ENCODE assay signal across 9 mouse cellular contexts in the genomic region with DNA sequence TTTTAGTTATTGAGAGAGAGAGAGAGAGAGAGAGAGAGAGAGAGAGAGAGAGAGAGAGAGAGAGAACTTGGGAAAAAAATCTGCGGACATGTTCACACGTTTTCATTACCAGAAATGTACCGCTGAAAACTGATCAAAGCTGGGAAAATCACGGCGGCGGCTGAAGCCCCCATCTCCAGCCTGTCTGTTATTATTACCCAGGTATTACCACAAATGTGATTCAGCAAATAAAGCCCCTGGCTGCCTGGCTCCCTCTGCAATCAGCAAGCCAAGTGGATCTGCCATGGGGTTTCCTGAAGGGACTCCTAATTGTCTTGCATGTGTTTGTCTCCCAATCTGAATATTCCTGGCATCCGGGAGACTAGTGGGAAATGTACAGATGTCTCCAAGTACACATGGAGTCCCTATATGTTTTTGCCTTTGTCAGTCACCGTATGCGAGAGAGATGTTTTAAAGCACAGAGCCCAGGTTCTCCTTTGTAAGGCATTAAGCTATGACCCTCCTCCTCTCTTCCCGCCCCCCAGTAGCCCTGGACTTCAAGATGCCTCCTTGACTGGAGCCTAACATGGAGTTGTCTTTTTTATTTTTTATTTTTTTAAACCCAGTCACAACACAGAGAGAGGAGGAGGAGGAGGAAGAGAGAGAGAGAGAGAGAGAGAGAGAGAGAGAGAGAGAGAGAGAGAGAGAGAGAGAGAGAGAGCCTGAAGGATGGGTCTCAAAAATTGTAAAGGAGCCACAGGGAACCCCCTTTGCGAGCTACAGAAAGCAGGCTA. TPM values are rescaled to one million over a fixed set of nuclear protein-coding genes. Genes with fewer than 3 reads are reported as not detected.
DNase-seq lines count a peak whose midpoint lies in the region; ATAC-seq and TF ChIP-seq lines count a peak whose summit lies in the region.
"Had no signal": no experiment of that assay in that cellular context is flagged by ENCODE, and none has a peak within 500 bp of the region (broad histone marks: within the 10 kb centered on the region; RNA-seq: fewer than 3 reads in every experiment).

TSS of gene Zfhx3 (plus strand) at position 723 of the 773 bp plus-strand sequence.

- DNase-seq in heart, adult 2 months = no peak
- DNase-seq in hindbrain, embryonic 14.5 days (ENCODE audit: low spot score) = no peak
- DNase-seq in lung, postnatal 14 days = no peak
- no peak for DNase-seq in left cerebral cortex, adult 8-10 months (ENCODE audit: low spot score in 2 of 2)
- DNase-seq in right cerebral cortex, postnatal 10 days (ENCODE audit: low spot score in 2 of 2) = no peak
- DNase-seq: cerebellum, adult 9-11 months had no signal

- H3K9ac ChIP-seq in heart, embryonic 16.5 days (ENCODE audit: low read length) = no peak within 1 kb of the TSS
- H3K9ac ChIP-seq in heart, adult 2 months (ENCODE audit: low read depth, low read length) = no peak within 1 kb of the TSS
- peak within 1 kb of the TSS; percentile 60 for H3K9ac ChIP-seq in embryonic facial prominence, embryonic 13.5 days
- peak within 1 kb of the TSS; percentile 51 for H3K9ac ChIP-seq in hindbrain, embryonic 14.5 days
- H3K9ac ChIP-seq in neural tube, embryonic 12.5 days = 0 out of 2 replicates have a peak within 1 kb of the TSS, but pooled peaks have one; percentile 38

- peaks cover 26% of the 10 kb centered on the region for H3K27me3 ChIP-seq in heart, embryonic 16.5 days (ENCODE audit: control insufficient read depth, insufficient read depth, low read length)
- H3K27me3 ChIP-seq in heart, adult 2 months (ENCODE audit: control insufficient read depth, insufficient read depth, low read length) = peaks cover 6% of the 10 kb centered on the region; the same call in 1 of the 2 replicates
- peaks cover 15% of the 10 kb centered on the region for H3K27me3 ChIP-seq in embryonic facial prominence, embryonic 13.5 days
- H3K27me3 ChIP-seq in hindbrain, embryonic 14.5 days (ENCODE audit: control insufficient read depth, insufficient read depth, low read length) = 0 out of 2 replicates have a peak, but pooled peaks cover 2% of the 10 kb centered on the region
- H3K27me3 ChIP-seq in neural tube, embryonic 12.5 days (replicated peaks) = peaks cover 10% of the 10 kb centered on the region

- no peak for TF ChIP-seq CTCF in heart, adult 2 months (IDR thresholded peaks at IDR 0.05)

- TF ChIP-seq EP300 in heart, adult 2 months (IDR thresholded peaks at IDR 0.05; ENCODE audit: insufficient read depth, low read depth, low read length) = no peak

- no peak for ATAC-seq in heart, embryonic 16.5 days (replicated peaks; ENCODE audit: extremely low read depth, insufficient read depth, low FRiP score)
- no peak for ATAC-seq in embryonic facial prominence, embryonic 13.5 days (ENCODE audit: insufficient number of reproducible peaks, insufficient read depth, low FRiP score, low TSS enrichment, low read depth)
- ATAC-seq in hindbrain, embryonic 14.5 days (ENCODE audit: low FRiP score) = no peak
- no peak for ATAC-seq in neural tube, embryonic 12.5 days (ENCODE audit: low FRiP score, low read depth)

- no peak within 1 kb of the TSS for H3K27ac ChIP-seq in heart, embryonic 16.5 days (ENCODE audit: low read length)
- H3K27ac ChIP-seq in heart, adult 2 months = no peak within 1 kb of the TSS
- H3K27ac ChIP-seq in embryonic facial prominence, embryonic 13.5 days = peak within 1 kb of the TSS; percentile 62
- peak within 1 kb of the TSS; percentile 89 for H3K27ac ChIP-seq in hindbrain, embryonic 14.5 days
- peak within 1 kb of the TSS; percentile 39; the same call in 1 of the 2 replicates for H3K27ac ChIP-seq in neural tube, embryonic 12.5 days

- H3K4me2 ChIP-seq in heart, embryonic 16.5 days (ENCODE audit: low read depth, low read length) = peak within 1 kb of the TSS; percentile 51
- H3K4me2 ChIP-seq in embryonic facial prominence, embryonic 13.5 days = peak within 1 kb of the TSS; percentile 61
- peak within 1 kb of the TSS; percentile 51 for H3K4me2 ChIP-seq in hindbrain, embryonic 14.5 days (replicated peaks)
- peak within 1 kb of the TSS; percentile 62 for H3K4me2 ChIP-seq in neural tube, embryonic 12.5 days (replicated peaks)

- peaks cover 3% of the 10 kb centered on the region; the same call in 1 of the 2 replicates for H3K9me3 ChIP-seq in heart, embryonic 16.5 days (replicated peaks; ENCODE audit: control insufficient read depth, low read length)
- no peaks in the 10 kb centered on the region for H3K9me3 ChIP-seq in embryonic facial prominence, embryonic 13.5 days
- no peaks in the 10 kb centered on the region for H3K9me3 ChIP-seq in hindbrain, embryonic 14.5 days (ENCODE audit: control insufficient read depth, low read length)
- H3K9me3 ChIP-seq in neural tube, embryonic 12.5 days = no peaks in the 10 kb centered on the region

- H3K79me2 ChIP-seq in heart, adult 2 months (replicated peaks; ENCODE audit: control insufficient read depth, insufficient read depth, low read length) = no peaks in the 10 kb centered on the region

- intact Hi-C loops in heart, adult 2 months (cut with DNase I) = no loop called here

- H3K4me3 ChIP-seq in heart, embryonic 16.5 days (ENCODE audit: low read length) = peak within 1 kb of the TSS; percentile 29; the same call in 1 of the 2 replicates
- H3K4me3 ChIP-seq in heart, adult 2 months = no peak within 1 kb of the TSS
- peak within 1 kb of the TSS; percentile 32 for H3K4me3 ChIP-seq in embryonic facial prominence, embryonic 13.5 days
- H3K4me3 ChIP-seq in hindbrain, embryonic 14.5 days (replicated peaks; ENCODE audit: low read length) = peak within 1 kb of the TSS; percentile 19
- H3K4me3 ChIP-seq in neural tube, embryonic 12.5 days = peak within 1 kb of the TSS; percentile 21

- TF ChIP-seq POLR2A in heart, adult 2 months (IDR thresholded peaks at IDR 0.05; ENCODE audit: insufficient read depth, low read depth, low read length) = no peak

- 18% methylated on average over 11 of the region's 11 CpGs for WGBS in heart, embryonic 16.5 days
- WGBS in heart, adult 2 months = 21% methylated on average over 11 of the region's 11 CpGs
- WGBS in embryonic facial prominence, embryonic 13.5 days = 10% methylated on average over 11 of the region's 11 CpGs
- 14% methylated on average over 11 of the region's 11 CpGs for WGBS in hindbrain, embryonic 14.5 days
- 21% methylated on average over 11 of the region's 11 CpGs for WGBS in neural tube, embryonic 12.5 days

- peaks cover 6% of the 10 kb centered on the region for H3K4me1 ChIP-seq in heart, embryonic 16.5 days (ENCODE audit: control insufficient read depth, insufficient read depth, low read length)
- no peaks in the 10 kb centered on the region for H3K4me1 ChIP-seq in heart, adult 2 months (ENCODE audit: control insufficient read depth, insufficient read depth, low read length)
- H3K4me1 ChIP-seq in embryonic facial prominence, embryonic 13.5 days = peaks cover 34% of the 10 kb centered on the region
- peaks cover 46% of the 10 kb centered on the region for H3K4me1 ChIP-seq in hindbrain, embryonic 14.5 days (replicated peaks; ENCODE audit: control insufficient read depth, insufficient read depth, low read length)
- peaks cover 19% of the 10 kb centered on the region for H3K4me1 ChIP-seq in neural tube, embryonic 12.5 days

- H3K36me3 ChIP-seq in heart, embryonic 16.5 days (ENCODE audit: control insufficient read depth, insufficient read depth) = no peaks in the 10 kb centered on the region
- H3K36me3 ChIP-seq in heart, adult 2 months (ENCODE audit: control insufficient read depth, insufficient read depth, low read length) = no peaks in the 10 kb centered on the region
- no peaks in the 10 kb centered on the region for H3K36me3 ChIP-seq in embryonic facial prominence, embryonic 13.5 days
- H3K36me3 ChIP-seq in hindbrain, embryonic 14.5 days (replicated peaks; ENCODE audit: control insufficient read depth, insufficient read depth) = no peaks in the 10 kb centered on the region
- H3K36me3 ChIP-seq in neural tube, embryonic 12.5 days = no peaks in the 10 kb centered on the region

RNA-seq across cellular contexts. Expression of gene Zfhx3, which starts in this region (rescaled TPM):
- 3.3 and 3.7 TPM in 2 replicates for polyA plus RNA-seq in heart, embryonic 16.5 days (2015; fragmentation: Nextera tagmentation; extraction: Ambion mirVana)
- total RNA-seq in heart, adult 2 months (2021) = 1 to 10 TPM; 6.9 to 8.3 TPM
- 1.8 TPM in 2 replicates for polyA plus RNA-seq in heart, adult 2 months (2012; rRNA removed)
- 29.9 and 31.2 TPM in 2 replicates for polyA plus RNA-seq in embryonic facial prominence, embryonic 13.5 days (2015; fragmentation: Nextera tagmentation; extraction: Ambion mirVana)
- 30.2 and 34.7 TPM in 2 replicates for polyA plus RNA-seq in hindbrain, embryonic 14.5 days (2014; fragmentation: Nextera tagmentation; extraction: Ambion mirVana)
- polyA plus RNA-seq in neural tube, embryonic 12.5 days (2016; fragmentation: Nextera tagmentation; extraction: Ambion mirVana) = 38.7 and 47.6 TPM in 2 replicates
- total RNA-seq in left cerebral cortex, adult 8-10 months (2022) = 1 to 10 TPM; 7.9 to 9.2 (median 8.0) TPM

Comparison
In these comparisons a context has a peak if more than half of its experiments do, and no peak if none do; other contexts are left out.
1. H3K27ac ChIP-seq: peak in embryonic facial prominence, embryonic 13.5 days (single experiment), hindbrain, embryonic 14.5 days (single experiment) and neural tube, embryonic 12.5 days (single experiment); none in heart, embryonic 16.5 days (single experiment) and heart, adult 2 months (single experiment).
2. H3K9ac ChIP-seq: peak in embryonic facial prominence, embryonic 13.5 days (single experiment), hindbrain, embryonic 14.5 days (single experiment) and neural tube, embryonic 12.5 days (single experiment); none in heart, embryonic 16.5 days (single experiment) and heart, adult 2 months (single experiment).
3. Peak in every context shown above with its lines, with median percentiles within 50 percentile points of each other: H3K4me2 ChIP-seq.